Mouse (Mus musculus): Measurements from ENCODE around the gene Cyth1.

The Cyth1 gene

GRCm38 (mm10) chr11:118219066-118219465, 29.3 kb downstream of the Cyth1 start:
- POLR2A ChIA-PET, result no interaction called here
- CTCF ChIA-PET, result interaction anchor here in 2 of 4 experiments (0.6 to 2.5 kb wide), 2 partner anchors 115 to 349 kb away, joined by 3 to 5 read pairs; no protein-coding TSS in a partner anchor

GRCm38 (mm10) chr11:118216468-118216867, 31.9 kb downstream of the Cyth1 start:
- ChIA-PET POLR2A (interaction anchor here in 1 of 4 experiments (1.4 kb wide), 1 partner anchor 38 kb away, joined by 3 read pairs; no protein-coding TSS in a partner anchor), CTCF (no interaction called here)

- POLR2A ChIA-PET, result interaction anchor here in 1 of 4 experiments (0.7 kb wide), 1 partner anchor 99 kb away, joined by 10 read pairs; no protein-coding TSS in a partner anchor
- CTCF ChIA-PET, result no interaction called here
Observed at GRCm38 (mm10) chr11:118215928-118216458, 32.4 kb downstream of the Cyth1 start.

GRCm38 (mm10) chr11:118212636-118213112, 35.7 kb downstream of the Cyth1 start:
- POLR2A ChIA-PET, result interaction anchor here in 1 of 4 experiments (1.4 to 1.6 kb wide), 2 partner anchors 10 to 19 kb away, joined by 3 to 7 read pairs; no protein-coding TSS in a partner anchor
- CTCF ChIA-PET, result interaction anchor here in 3 of 4 experiments (0.6 to 2.7 kb wide), 3 partner anchors 8 to 338 kb away, joined by 4 to 7 read pairs (median 6); no protein-coding TSS in a partner anchor

- POLR2A ChIA-PET, result interaction anchor here in 3 of 4 experiments (0.5 to 1.6 kb wide), 4 partner anchors 11 to 143 kb away, joined by 3 to 11 read pairs (median 6); no protein-coding TSS in a partner anchor
- CTCF ChIA-PET, result interaction anchor here in 3 of 4 experiments (0.6 to 2.7 kb wide), 4 partner anchors 9 to 342 kb away, joined by 4 to 7 read pairs (median 6); no protein-coding TSS in a partner anchor
Observed at GRCm38 (mm10) chr11:118211749-118212635, 36.4 kb downstream of the Cyth1 start.

- CTCF ChIA-PET, result interaction anchor here in 2 of 4 experiments (0.9 to 2.7 kb wide), 2 partner anchors 10 kb away, joined by 3 to 7 read pairs; no protein-coding TSS in a partner anchor
- POLR2A ChIA-PET, result interaction anchor here in 3 of 4 experiments (0.5 to 1.1 kb wide), 3 partner anchors 12 to 29 kb away, joined by 3 to 11 read pairs (median 4); no protein-coding TSS in a partner anchor
Observed at GRCm38 (mm10) chr11:118210962-118211361, 37.4 kb downstream of the Cyth1 start.

GRCm38 (mm10) chr11:118210116-118210515, 38.3 kb downstream of the Cyth1 start:
- CTCF ChIA-PET, result interaction anchor here (0.6 to 2.7 kb wide), 7 partner anchors 11 to 825 kb away, joined by 3 to 7 read pairs (median 4); no protein-coding TSS in a partner anchor
- POLR2A ChIA-PET, result interaction anchor here in 3 of 4 experiments (0.6 to 1.7 kb wide), 5 partner anchors 11 to 341 kb away, joined by 3 to 6 read pairs (median 5); partner anchors contain the start of gene Usp36 (in 1 of the 3)

- CTCF ChIA-PET, result interaction anchor here (0.5 to 1.6 kb wide), 6 partner anchors 21 to 825 kb away, joined by 3 to 4 read pairs (median 4); no protein-coding TSS in a partner anchor
- POLR2A ChIA-PET, result interaction anchor here in 3 of 4 experiments (0.6 to 1.7 kb wide), 9 partner anchors 12 to 334 kb away, joined by 3 to 6 read pairs (median 3); partner anchors contain the start of gene Usp36 (in 1 of the 3)
Observed at GRCm38 (mm10) chr11:118209376-118209775, 39.0 kb downstream of the Cyth1 start.

GRCm38 (mm10) chr11:118208672-118209272, 39.6 kb downstream of the Cyth1 start:
- CTCF ChIA-PET, result interaction anchor here in 3 of 4 experiments (0.5 to 1.6 kb wide), 6 partner anchors 16 to 824 kb away, joined by 3 to 5 read pairs (median 4); no protein-coding TSS in a partner anchor
- POLR2A ChIA-PET, result interaction anchor here in 2 of 4 experiments (0.6 to 1.7 kb wide), 9 partner anchors 9 to 333 kb away, joined by 3 to 5 read pairs (median 3); partner anchors contain the start of gene Usp36 (in 1 of the 2)

- POLR2A ChIA-PET, result interaction anchor here in 1 of 4 experiments (0.8 to 1.6 kb wide), 2 partner anchors 12 to 14 kb away, joined by 3 to 4 read pairs; no protein-coding TSS in a partner anchor
- CTCF ChIA-PET, result no interaction called here
Observed at GRCm38 (mm10) chr11:118207424-118208033, 40.9 kb downstream of the Cyth1 start.

GRCm38 (mm10) chr11:118206267-118206666, 42.1 kb downstream of the Cyth1 start:
- ChIA-PET CTCF (interaction anchor here (0.6 to 1.5 kb wide), 5 partner anchors 41 to 380 kb away, joined by 3 to 7 read pairs (median 6); no protein-coding TSS in a partner anchor), POLR2A (interaction anchor here in 3 of 4 experiments (0.6 to 0.7 kb wide), 4 partner anchors 38 to 689 kb away, joined by 3 to 5 read pairs (median 3); no protein-coding TSS in a partner anchor)

- CTCF ChIA-PET, result interaction anchor here in 1 of 4 experiments (0.8 kb wide), 1 partner anchor 96 kb away, joined by 4 read pairs; no protein-coding TSS in a partner anchor
- POLR2A ChIA-PET, result no interaction called here
Observed at GRCm38 (mm10) chr11:118203469-118203868, 44.9 kb downstream of the Cyth1 start.

GRCm38 (mm10) chr11:118202410-118203233, 45.8 kb downstream of the Cyth1 start:
- CTCF ChIA-PET, result interaction anchor here in 1 of 4 experiments (0.5 to 1.8 kb wide), 5 partner anchors 9 to 205 kb away, joined by 3 to 7 read pairs (median 3); no protein-coding TSS in a partner anchor
- POLR2A ChIA-PET, result interaction anchor here (0.6 to 1.3 kb wide), 5 partner anchors 9 to 503 kb away, joined by 3 to 5 read pairs (median 3); no protein-coding TSS in a partner anchor

- ChIA-PET CTCF (interaction anchor here in 1 of 4 experiments (0.5 to 1.8 kb wide), 3 partner anchors 9 to 120 kb away, joined by 3 to 7 read pairs (median 3); no protein-coding TSS in a partner anchor), POLR2A (interaction anchor here (0.5 to 1.3 kb wide), 5 partner anchors 8 to 209 kb away, joined by 3 to 7 read pairs (median 3); no protein-coding TSS in a partner anchor)
Observed at GRCm38 (mm10) chr11:118201833-118202409, 46.5 kb downstream of the Cyth1 start.

- CTCF ChIA-PET, result interaction anchor here in 2 of 4 experiments (0.6 to 1.8 kb wide), 2 partner anchors 8 to 508 kb away, joined by 5 to 7 read pairs; no protein-coding TSS in a partner anchor
Observed at GRCm38 (mm10) chr11:118200834-118201830, 47.3 kb downstream of the Cyth1 start.

More at GRCm38 (mm10) chr11:118200834-118201830, 47.3 kb downstream of the Cyth1 start:
- POLR2A ChIA-PET, result interaction anchor here in 3 of 4 experiments (0.5 to 1.2 kb wide), 5 partner anchors 61 to 1201 kb away, joined by 3 to 8 read pairs (median 5); no protein-coding TSS in a partner anchor
